Mouse (Mus musculus) embryonic facial prominence, embryonic 11.5 days (tissue): ENCODE data around the gene Nhp2. TPM values are rescaled to one million over a fixed set of nuclear protein-coding genes. Genes with fewer than 3 reads are reported as not detected.

Experiments
- ATAC-seq: fragments of 200-750 bp; cut with Nextera tagmentation; replicated peaks from 2 replicates; pipeline ENCODE4 v1.8.0; 2017; ENCODE audit warnings: low read depth; ENCODE audit not compliant: insufficient number of reproducible peaks, low FRiP score, low TSS enrichment
- DNase-seq: peaks from one replicate; pipeline ENCODE4 v3.0.0-alpha.2; 2015; ENCODE audit warnings: low spot score
- H3K27ac ChIP-seq: fragments of 300-500 bp; sonication (generic); replicated peaks from 2 replicates; pipeline ENCODE4 v1.5.1; 2014; ENCODE audit warnings: mild to moderate bottlenecking, low read depth, low read length, control low read depth
- H3K27me3 ChIP-seq: fragments of 300-500 bp; sonication (generic); 2 replicates; pipeline ENCODE4 v1.6.1; 2014; ENCODE audit warnings: mild to moderate bottlenecking, low read length, moderate library complexity, mixed read lengths; ENCODE audit not compliant: control insufficient read depth, insufficient read depth
- H3K36me3 ChIP-seq: fragments of 300-500 bp; sonication (generic); replicated peaks from 2 replicates; pipeline ENCODE4 v1.6.1; 2014; ENCODE audit warnings: low read depth, mild to moderate bottlenecking, low read length, moderate library complexity, mixed read lengths; ENCODE audit not compliant: control insufficient read depth, insufficient read depth
- H3K4me1 ChIP-seq: fragments of 300-500 bp; sonication (generic); 2 replicates; pipeline ENCODE4 v1.6.1; 2014; ENCODE audit warnings: low read length, mixed read lengths; ENCODE audit not compliant: control insufficient read depth, insufficient read depth
- H3K4me2 ChIP-seq: fragments of 300-500 bp; sonication (generic); 2 replicates; pipeline ENCODE4 v1.6.1; 2014; ENCODE audit warnings: low read depth, mild to moderate bottlenecking, control low read depth, low read length, moderate library complexity
- H3K4me3 ChIP-seq: fragments of 300-500 bp; sonication (generic); 2 replicates; pipeline ENCODE4 v1.5.1; 2014; ENCODE audit warnings: low read depth, low read length, control low read depth
- H3K9ac ChIP-seq: fragments of 300-500 bp; sonication (generic); replicated peaks from 2 replicates; pipeline ENCODE4 v1.6.1; 2014; ENCODE audit warnings: mild to moderate bottlenecking, control low read depth, low read length
- H3K9me3 ChIP-seq: fragments of 300-500 bp; sonication (generic); replicated peaks from 2 replicates; pipeline ENCODE4 v1.6.1; 2016; ENCODE audit warnings: mild to moderate bottlenecking, low read length, inconsistent platforms, mixed read lengths; ENCODE audit not compliant: control insufficient read depth
- WGBS: fragments of 180-500 bp; shearing (Covaris S2); extraction: QIAGEN DNeasy Blood & Tissue Kit; methylation state at CpG from one replicate; pipeline ENCODE4 v1.1.7; 2014; 5-methylcytosine and 5-hydroxymethylcytosine counted together
- polyA plus RNA-seq: library from polyadenylated mRNA; unstranded; fragments of >200 nt; fragmentation: Nextera tagmentation; extraction: Ambion mirVana; gene quantifications from 2 replicates; pipeline ENCODE4 v1.2.1, GENCODE M21; 2014

Nhp2 gene
- polyA plus RNA-seq, 1 experiment from 2014 or later = 169 TPM

DNA sequence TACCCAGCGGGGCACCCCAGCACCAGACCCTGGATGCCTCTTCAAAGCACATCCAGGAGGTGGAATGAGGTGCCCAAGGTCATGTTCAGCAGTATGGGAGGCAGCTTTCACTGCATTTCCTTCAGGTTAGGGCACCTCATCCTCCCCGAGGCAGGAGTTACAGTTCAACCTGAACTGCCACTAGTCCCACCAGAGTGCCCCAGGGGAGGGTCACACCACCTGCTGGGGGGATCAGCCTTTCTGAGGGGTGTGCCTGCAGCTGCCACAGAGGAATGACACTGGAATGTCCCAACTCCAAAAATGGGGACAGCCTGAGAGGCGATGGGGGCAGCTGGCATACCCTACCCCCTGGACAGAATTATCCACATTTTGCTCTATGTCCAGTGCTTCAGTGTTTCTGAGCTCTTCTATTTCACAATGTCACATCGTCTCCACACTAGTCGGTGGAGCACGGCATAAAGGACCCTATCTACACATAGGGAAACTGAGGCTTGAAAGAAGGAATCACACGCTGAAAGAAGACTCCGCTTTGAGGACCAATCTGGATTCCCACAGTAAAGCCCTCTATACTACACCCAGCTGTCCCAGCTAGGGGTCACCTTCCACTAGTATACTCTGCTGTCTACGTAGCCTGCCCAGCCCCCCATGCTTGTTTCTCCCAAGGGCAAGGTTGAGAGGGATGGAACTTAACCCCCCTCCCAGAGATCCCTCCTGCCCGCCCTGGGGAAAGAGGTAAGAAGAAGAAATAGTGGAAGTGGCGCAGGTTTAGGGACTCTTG, 29.8 kb downstream of the Nhp2 start:
- WGBS = 29% methylated on average over 11 of the region's 11 CpGs
- H3K9ac ChIP-seq = peak overlapping the region; percentile 72
- ATAC-seq = no peak

GRCm38 (mm10) chr11:51649889-51650199, 30.3 kb downstream of the Nhp2 start:
- Histone ChIP-seq H3K27me3 (peaks cover 4% of the 10 kb centered on the region), H3K9ac (peak overlapping the region; percentile 72), H3K4me1 (peaks cover 5% of the 10 kb centered on the region), H3K36me3 (no peaks in the 10 kb centered on the region), H3K27ac (no peak overlapping the region), H3K4me3 (peak overlapping the region; percentile 62), H3K4me2 (peak overlapping the region; percentile 89), H3K9me3 (no peaks in the 10 kb centered on the region)
- ATAC-seq = no peak
- WGBS = 2% methylated on average over 7 of the region's 7 CpGs
- peak; percentile 45 for DNase-seq

More for the DNA sequence above, 29.8 kb downstream of the Nhp2 start:
- H3K4me2 ChIP-seq = peak overlapping the region; percentile 89
- H3K4me1 ChIP-seq = peaks cover 5% of the 10 kb centered on the region
- H3K4me3 ChIP-seq = peak overlapping the region; percentile 62
- 0 out of 2 replicates have a peak overlapping the region, but pooled peaks have one; percentile 7 for H3K27ac ChIP-seq
- H3K36me3 ChIP-seq = no peaks in the 10 kb centered on the region
- peaks cover 4% of the 10 kb centered on the region for H3K27me3 ChIP-seq
- DNase-seq = no peak
- no peaks in the 10 kb centered on the region for H3K9me3 ChIP-seq

DNA sequence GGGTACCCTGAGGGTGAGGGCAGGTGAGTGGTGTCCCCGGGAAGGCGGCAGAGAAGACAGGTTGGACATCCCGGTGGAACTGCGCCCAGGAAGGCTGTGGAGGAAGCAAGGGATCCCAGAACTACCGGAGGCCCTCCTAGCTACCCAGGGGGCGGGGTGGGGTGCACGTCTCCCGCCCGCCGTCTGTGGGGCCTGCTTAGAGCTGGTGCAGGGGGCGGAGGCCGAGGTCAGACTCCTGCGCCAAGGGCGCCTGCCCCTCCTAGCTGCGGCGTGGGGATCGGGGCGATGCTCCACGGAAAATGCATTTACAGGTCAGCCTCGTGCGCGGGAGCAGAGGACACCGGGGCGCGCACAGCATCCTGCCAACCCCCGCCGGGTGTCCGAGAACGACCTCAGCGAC, 30.7 kb downstream of the Nhp2 start:
- no peak overlapping the region for H3K27ac ChIP-seq

DNA sequence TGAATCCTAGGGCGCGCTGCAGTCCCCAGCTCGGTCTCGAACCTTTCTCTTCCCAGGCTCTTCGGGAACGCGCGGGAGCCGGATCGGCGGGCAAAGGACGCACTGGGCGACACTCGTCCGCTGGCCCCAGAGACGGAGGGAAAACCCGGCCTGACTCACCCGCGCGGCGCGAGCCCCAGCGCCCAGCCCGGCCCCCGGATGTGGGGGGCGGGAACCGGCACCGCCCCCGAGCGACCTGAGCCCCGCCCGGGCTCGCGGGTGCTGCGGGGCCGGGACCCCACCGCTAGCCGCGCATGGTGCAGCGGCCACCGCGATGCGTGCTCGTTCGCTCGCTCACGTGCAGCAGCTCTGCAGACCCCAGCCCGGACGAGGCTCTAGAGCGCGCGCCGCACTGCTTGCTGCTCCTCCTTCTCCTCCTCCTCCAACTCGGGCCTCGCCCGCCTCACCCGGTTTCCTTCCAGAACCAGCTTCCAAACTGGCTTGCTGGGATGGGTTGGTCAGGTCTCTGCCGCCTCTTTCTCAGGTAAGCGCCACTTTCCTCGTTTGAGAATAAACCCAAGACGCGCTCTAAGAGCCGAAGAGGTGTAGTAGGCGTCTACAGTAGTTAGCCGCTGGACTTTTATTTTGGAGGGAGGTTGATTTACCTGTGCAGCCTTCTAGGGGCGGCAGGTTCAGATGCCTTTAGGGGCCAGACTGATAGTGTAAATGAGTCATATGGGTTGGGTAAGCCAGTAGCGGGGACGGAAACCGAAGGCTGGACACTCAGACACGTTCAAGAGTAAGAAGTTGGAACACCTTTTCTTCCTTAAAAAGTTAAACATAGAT, 31.4 kb downstream of the Nhp2 start, which contains the start of the genes N4bp3 and D930048N14Rik:
TSS of gene N4bp3 (minus strand) at position 152 of the 825 bp plus-strand sequence.
TSS of gene D930048N14Rik (plus strand) at position 264 of the 825 bp plus-strand sequence.
- no peaks in the 10 kb centered on the region for H3K36me3 ChIP-seq
- peaks cover 5% of the 10 kb centered on the region for H3K4me1 ChIP-seq
- peak within 1 kb of the TSS; percentile 62 for H3K4me3 ChIP-seq
- peak within 1 kb of the TSS; percentile 28; the same call in 1 of the 2 replicates for H3K27ac ChIP-seq
- ATAC-seq = peak; percentile 50; the same call in 1 of the 2 replicates
- H3K9me3 ChIP-seq = no peaks in the 10 kb centered on the region
- peak within 1 kb of the TSS; percentile 89 for H3K4me2 ChIP-seq
- peaks cover 4% of the 10 kb centered on the region for H3K27me3 ChIP-seq
- DNase-seq = peak; percentile 77
- 1% methylated on average over 68 of the region's 70 CpGs for WGBS
- H3K9ac ChIP-seq = peak within 1 kb of the TSS; percentile 72

More for the DNA sequence above, 30.7 kb downstream of the Nhp2 start:
- H3K4me3 ChIP-seq = peak overlapping the region; percentile 62
- 0 out of 2 replicates have a peak, but pooled peaks have one; percentile 20 for ATAC-seq
- H3K9me3 ChIP-seq = no peaks in the 10 kb centered on the region
- DNase-seq = no peak
- peaks cover 5% of the 10 kb centered on the region for H3K4me1 ChIP-seq
- peak overlapping the region; percentile 72 for H3K9ac ChIP-seq
- H3K36me3 ChIP-seq = no peaks in the 10 kb centered on the region
- H3K4me2 ChIP-seq = peak overlapping the region; percentile 89
- WGBS = under 1% methylated on average over 30 of the region's 30 CpGs
- H3K27me3 ChIP-seq = peaks cover 4% of the 10 kb centered on the region

- Histone ChIP-seq H3K4me1 (peaks cover 5% of the 10 kb centered on the region), H3K9me3 (no peaks in the 10 kb centered on the region), H3K36me3 (no peaks in the 10 kb centered on the region), H3K4me3 (no peak overlapping the region), H3K4me2 (no peak overlapping the region), H3K27ac (no peak overlapping the region), H3K9ac (no peak overlapping the region), H3K27me3 (peaks cover 4% of the 10 kb centered on the region)
- no peak for DNase-seq
- ATAC-seq = no peak
- WGBS = 93% methylated on average over 4 of the region's 4 CpGs
Observed at GRCm38 (mm10) chr11:51652889-51653418, 33.4 kb downstream of the Nhp2 start.

- no peaks in the 10 kb centered on the region for H3K36me3 ChIP-seq
- H3K9ac ChIP-seq = no peak overlapping the region
- 87% methylated on average over 6 of the region's 6 CpGs for WGBS
- H3K9me3 ChIP-seq = no peaks in the 10 kb centered on the region
- ATAC-seq (no peak), DNase-seq (no peak)
- no peak overlapping the region for H3K4me2 ChIP-seq
- no peak overlapping the region for H3K27ac ChIP-seq
- H3K4me3 ChIP-seq = no peak overlapping the region
- H3K4me1 ChIP-seq = peaks cover 5% of the 10 kb centered on the region; the same call in 1 of the 2 replicates
- peaks cover 4% of the 10 kb centered on the region for H3K27me3 ChIP-seq
Observed at GRCm38 (mm10) chr11:51653736-51654135, 34.2 kb downstream of the Nhp2 start.

GRCm38 (mm10) chr11:51654891-51655290, 35.4 kb downstream of the Nhp2 start:
- Histone ChIP-seq H3K27ac (no peak overlapping the region), H3K4me1 (no peaks in the 10 kb centered on the region; the same call in 1 of the 2 replicates), H3K9me3 (no peaks in the 10 kb centered on the region), H3K27me3 (peaks cover 3% of the 10 kb centered on the region), H3K9ac (no peak overlapping the region), H3K36me3 (no peaks in the 10 kb centered on the region), H3K4me2 (no peak overlapping the region), H3K4me3 (no peak overlapping the region)
- WGBS = 89% methylated on average over 3 of the region's 3 CpGs
- no peak for DNase-seq
- no peak for ATAC-seq
